Mouse (Mus musculus): Measurements from ENCODE around the gene Tbp. TPM values are rescaled to one million over a fixed set of nuclear protein-coding genes. Genes with fewer than 3 reads are reported as not detected.
A peak's percentile ranks its signal among the peaks of the same experiment; 100 is the strongest.

Gene Tbp
- polyA plus RNA-seq, 1 experiment from 2014 or later, result 79.6 TPM

GRCm38 (mm10) chr17:15497882-15498752 lies 1.6 kb upstream of the Tbp start:
- H3K4me2 ChIP-seq (ENCODE audit: low read depth, low read length, severe bottlenecking), result peak overlapping the region; percentile 77
- no peaks in the 10 kb centered on the region for H3K27me3 ChIP-seq (ENCODE audit: control insufficient read depth, insufficient read depth, low read length)
- DNase-seq (ENCODE audit: low spot score) (peak; percentile 96), ATAC-seq (replicated peaks; ENCODE audit: low FRiP score) (peak; percentile 96)
- peak overlapping the region; percentile 84 for H3K27ac ChIP-seq (ENCODE audit: low read depth, low read length)
- peaks cover 2% of the 10 kb centered on the region; the same call in 1 of the 2 replicates for H3K36me3 ChIP-seq (ENCODE audit: control insufficient read depth, insufficient read depth, low read length)
- H3K4me1 ChIP-seq (replicated peaks; ENCODE audit: control insufficient read depth, insufficient read depth, low read length), result peaks cover 9% of the 10 kb centered on the region; the same call in 1 of the 2 replicates
- H3K9me3 ChIP-seq (ENCODE audit: control insufficient read depth, low read length), result no peaks in the 10 kb centered on the region
- WGBS, result under 1% methylated on average over 50 of the region's 50 CpGs
- peak overlapping the region; percentile 90 for H3K4me3 ChIP-seq (ENCODE audit: low read depth, low read length)
- H3K9ac ChIP-seq (ENCODE audit: low read length), result peak overlapping the region; percentile 88

- peak overlapping the region; percentile 88 for H3K9ac ChIP-seq (ENCODE audit: low read length)
- H3K9me3 ChIP-seq (ENCODE audit: control insufficient read depth, low read length), result no peaks in the 10 kb centered on the region
- H3K4me3 ChIP-seq (ENCODE audit: low read depth, low read length), result peak overlapping the region; percentile 90
- H3K27ac ChIP-seq (ENCODE audit: low read depth, low read length), result no peak overlapping the region
- no peaks in the 10 kb centered on the region; the same call in 1 of the 2 replicates for H3K36me3 ChIP-seq (ENCODE audit: control insufficient read depth, insufficient read depth, low read length)
- peaks cover 9% of the 10 kb centered on the region; the same call in 1 of the 2 replicates for H3K4me1 ChIP-seq (replicated peaks; ENCODE audit: control insufficient read depth, insufficient read depth, low read length)
- WGBS, result 41% methylated on average over 7 of the region's 7 CpGs
- DNase-seq (ENCODE audit: low spot score), result no peak
- no peak for ATAC-seq (replicated peaks; ENCODE audit: low FRiP score)
- peak overlapping the region; percentile 77 for H3K4me2 ChIP-seq (ENCODE audit: low read depth, low read length, severe bottlenecking)
- no peaks in the 10 kb centered on the region for H3K27me3 ChIP-seq (ENCODE audit: control insufficient read depth, insufficient read depth, low read length)
Measured at GRCm38 (mm10) chr17:15498753-15499113, 955 bp upstream of the Tbp start.

- H3K9ac ChIP-seq (ENCODE audit: low read length), result no peak overlapping the region
- H3K27me3 ChIP-seq (ENCODE audit: control insufficient read depth, insufficient read depth, low read length), result no peaks in the 10 kb centered on the region
- H3K36me3 ChIP-seq (ENCODE audit: control insufficient read depth, insufficient read depth, low read length), result peaks cover 24% of the 10 kb centered on the region
- DNase-seq (ENCODE audit: low spot score), result no peak
- no peak for ATAC-seq (replicated peaks; ENCODE audit: low FRiP score)
- H3K4me3 ChIP-seq (ENCODE audit: low read depth, low read length), result no peak overlapping the region
- H3K27ac ChIP-seq (ENCODE audit: low read depth, low read length), result no peak overlapping the region
- 75% methylated on average over 2 of the region's 2 CpGs for WGBS
- no peaks in the 10 kb centered on the region for H3K4me1 ChIP-seq (replicated peaks; ENCODE audit: control insufficient read depth, insufficient read depth, low read length)
- no peaks in the 10 kb centered on the region for H3K9me3 ChIP-seq (ENCODE audit: control insufficient read depth, low read length)
- H3K4me2 ChIP-seq (ENCODE audit: low read depth, low read length, severe bottlenecking), result no peak overlapping the region
Measured at GRCm38 (mm10) chr17:15510694-15511093, 11.0 kb downstream of the Tbp start.

- no peak overlapping the region for H3K4me2 ChIP-seq (ENCODE audit: low read depth, low read length, severe bottlenecking)
- WGBS, result 79% methylated on average over 5 of the region's 5 CpGs
- H3K9ac ChIP-seq (ENCODE audit: low read length), result no peak overlapping the region
- H3K9me3 ChIP-seq (ENCODE audit: control insufficient read depth, low read length), result no peaks in the 10 kb centered on the region
- DNase-seq (ENCODE audit: low spot score) (no peak), ATAC-seq (replicated peaks; ENCODE audit: low FRiP score) (no peak)
- no peaks in the 10 kb centered on the region for H3K4me1 ChIP-seq (replicated peaks; ENCODE audit: control insufficient read depth, insufficient read depth, low read length)
- peaks cover 3% of the 10 kb centered on the region for H3K36me3 ChIP-seq (ENCODE audit: control insufficient read depth, insufficient read depth, low read length)
- H3K27me3 ChIP-seq (ENCODE audit: control insufficient read depth, insufficient read depth, low read length), result no peaks in the 10 kb centered on the region
- no peak overlapping the region for H3K4me3 ChIP-seq (ENCODE audit: low read depth, low read length)
- H3K27ac ChIP-seq (ENCODE audit: low read depth, low read length), result no peak overlapping the region
Measured at GRCm38 (mm10) chr17:15517776-15518175, 18.1 kb downstream of the Tbp start.

- no peak for ATAC-seq (replicated peaks; ENCODE audit: low FRiP score)
- Histone ChIP-seq H3K27me3 (ENCODE audit: control insufficient read depth, insufficient read depth, low read length) (no peaks in the 10 kb centered on the region), H3K9ac (ENCODE audit: low read length) (no peak overlapping the region), H3K9me3 (ENCODE audit: control insufficient read depth, low read length) (no peaks in the 10 kb centered on the region), H3K4me3 (ENCODE audit: low read depth, low read length) (no peak overlapping the region), H3K36me3 (ENCODE audit: control insufficient read depth, insufficient read depth, low read length) (peaks cover 3% of the 10 kb centered on the region), H3K4me1 (replicated peaks; ENCODE audit: control insufficient read depth, insufficient read depth, low read length) (no peaks in the 10 kb centered on the region), H3K4me2 (ENCODE audit: low read depth, low read length, severe bottlenecking) (no peak overlapping the region), H3K27ac (ENCODE audit: low read depth, low read length) (no peak overlapping the region)
- 92% methylated on average over 5 of the region's 5 CpGs for WGBS
- no peak for DNase-seq (ENCODE audit: low spot score)
Measured at GRCm38 (mm10) chr17:15518186-15518585, 18.5 kb downstream of the Tbp start.

GRCm38 (mm10) chr17:15518766-15519165 lies 19.1 kb downstream of the Tbp start:
- peaks cover 3% of the 10 kb centered on the region for H3K36me3 ChIP-seq (ENCODE audit: control insufficient read depth, insufficient read depth, low read length)

GRCm38 (mm10) chr17:15526304-15526703 lies 26.6 kb downstream of the Tbp start:
- Histone ChIP-seq H3K4me1 (replicated peaks; ENCODE audit: control insufficient read depth, insufficient read depth, low read length) (0 out of 2 replicates have a peak, but pooled peaks cover 2% of the 10 kb centered on the region), H3K27me3 (ENCODE audit: control insufficient read depth, insufficient read depth, low read length) (no peaks in the 10 kb centered on the region), H3K27ac (ENCODE audit: low read depth, low read length) (no peak overlapping the region), H3K9ac (ENCODE audit: low read length) (peak overlapping the region; percentile 79), H3K4me3 (ENCODE audit: low read depth, low read length) (peak overlapping the region; percentile 90), H3K4me2 (ENCODE audit: low read depth, low read length, severe bottlenecking) (peak overlapping the region; percentile 81), H3K9me3 (ENCODE audit: control insufficient read depth, low read length) (no peaks in the 10 kb centered on the region), H3K36me3 (ENCODE audit: control insufficient read depth, insufficient read depth, low read length) (no peaks in the 10 kb centered on the region; the same call in 1 of the 2 replicates)
- DNase-seq (ENCODE audit: low spot score), result no peak
- WGBS, result 15% methylated on average over 10 of the region's 10 CpGs
- no peak for ATAC-seq (replicated peaks; ENCODE audit: low FRiP score)

More at GRCm38 (mm10) chr17:15518766-15519165, 19.1 kb downstream of the Tbp start:
- Histone ChIP-seq H3K9ac (ENCODE audit: low read length) (no peak overlapping the region), H3K4me1 (replicated peaks; ENCODE audit: control insufficient read depth, insufficient read depth, low read length) (no peaks in the 10 kb centered on the region), H3K9me3 (ENCODE audit: control insufficient read depth, low read length) (no peaks in the 10 kb centered on the region), H3K27me3 (ENCODE audit: control insufficient read depth, insufficient read depth, low read length) (no peaks in the 10 kb centered on the region), H3K4me2 (ENCODE audit: low read depth, low read length, severe bottlenecking) (no peak overlapping the region), H3K27ac (ENCODE audit: low read depth, low read length) (no peak overlapping the region), H3K4me3 (ENCODE audit: low read depth, low read length) (no peak overlapping the region)
- WGBS, result 100% methylated on average over 1 of the region's 1 CpGs
- ATAC-seq (replicated peaks; ENCODE audit: low FRiP score) (no peak), DNase-seq (ENCODE audit: low spot score) (no peak)

- H3K27me3 ChIP-seq (ENCODE audit: control insufficient read depth, insufficient read depth, low read length), result no peaks in the 10 kb centered on the region
- ATAC-seq (replicated peaks; ENCODE audit: low FRiP score) (peak; percentile 98), DNase-seq (ENCODE audit: low spot score) (peak; percentile 97)
- WGBS, result 1% methylated on average over 55 of the region's 55 CpGs
- peak within 1 kb of the TSS; percentile 81 for H3K4me2 ChIP-seq (ENCODE audit: low read depth, low read length, severe bottlenecking)
- H3K36me3 ChIP-seq (ENCODE audit: control insufficient read depth, insufficient read depth, low read length), result no peaks in the 10 kb centered on the region; the same call in 1 of the 2 replicates
- H3K4me3 ChIP-seq (ENCODE audit: low read depth, low read length), result peak within 1 kb of the TSS; percentile 90
- H3K9ac ChIP-seq (ENCODE audit: low read length), result peak within 1 kb of the TSS; percentile 79
- no peaks in the 10 kb centered on the region for H3K9me3 ChIP-seq (ENCODE audit: control insufficient read depth, low read length)
- peak within 1 kb of the TSS; percentile 68 for H3K27ac ChIP-seq (ENCODE audit: low read depth, low read length)
- 0 out of 2 replicates have a peak, but pooled peaks cover 2% of the 10 kb centered on the region for H3K4me1 ChIP-seq (replicated peaks; ENCODE audit: control insufficient read depth, insufficient read depth, low read length)
Measured at GRCm38 (mm10) chr17:15526986-15527810, 27.5 kb downstream of the Tbp start, which contains the start of gene Pdcd2. Pdcd2 (minus strand) TSS chr17:15527301.
